Mouse (Mus musculus): ENCODE measurements around the gene Adgrv1.
"Not testable (repeated sequence)": the region's sequence is repeated elsewhere in the genome, so short reads cannot be mapped to it uniquely, and the experiment has no call there.

The Adgrv1 gene

DNA sequence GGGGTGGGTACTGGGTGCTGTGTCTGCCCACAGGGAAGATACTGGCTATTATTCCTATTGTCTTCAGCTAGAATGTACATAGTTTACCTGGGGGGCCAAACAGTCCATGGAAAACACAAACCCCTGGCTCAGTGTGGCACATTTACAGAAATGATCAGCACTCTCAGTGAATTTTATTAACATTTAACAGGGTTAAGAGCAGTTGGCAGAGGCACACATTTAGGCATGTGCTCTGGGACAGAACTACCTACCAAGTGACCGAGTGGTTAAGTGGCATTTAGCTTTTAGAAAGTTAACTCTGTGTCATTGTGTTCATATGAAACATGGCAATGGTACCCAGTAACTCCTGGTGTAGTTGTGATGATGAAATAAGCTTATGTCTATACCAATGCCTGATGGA, 304.8 kb downstream of the Adgrv1 start:
- no peak for DNase-seq

DNA sequence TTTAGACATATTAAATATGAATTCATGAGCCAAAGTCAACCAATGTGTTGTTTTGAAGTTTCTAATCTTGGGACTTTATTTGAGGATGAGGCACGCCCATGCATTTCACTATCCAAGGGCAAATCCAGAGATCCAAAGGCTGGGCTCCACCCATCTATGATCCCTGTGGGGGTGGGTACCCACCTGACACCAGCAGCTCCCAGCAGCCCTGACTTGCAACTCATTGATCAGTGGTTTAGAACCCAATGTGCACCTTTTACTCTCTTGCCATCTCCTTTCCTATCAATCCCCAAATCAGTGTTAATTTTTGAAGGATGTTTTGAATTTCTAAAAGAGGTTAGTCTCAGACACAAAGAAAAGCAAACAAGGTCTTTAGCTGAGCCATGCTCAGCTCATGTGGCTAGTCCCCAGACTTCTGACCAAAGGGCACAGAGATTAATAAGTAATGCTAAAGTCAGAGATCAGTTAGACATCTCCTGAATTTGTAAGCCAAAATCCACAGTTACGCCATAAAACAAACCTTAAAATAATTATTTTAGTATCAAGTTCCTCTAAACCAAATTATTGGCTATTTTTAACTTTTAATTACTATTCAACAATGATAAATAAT, 307.2 kb downstream of the Adgrv1 start:
- no peak for DNase-seq

DNA sequence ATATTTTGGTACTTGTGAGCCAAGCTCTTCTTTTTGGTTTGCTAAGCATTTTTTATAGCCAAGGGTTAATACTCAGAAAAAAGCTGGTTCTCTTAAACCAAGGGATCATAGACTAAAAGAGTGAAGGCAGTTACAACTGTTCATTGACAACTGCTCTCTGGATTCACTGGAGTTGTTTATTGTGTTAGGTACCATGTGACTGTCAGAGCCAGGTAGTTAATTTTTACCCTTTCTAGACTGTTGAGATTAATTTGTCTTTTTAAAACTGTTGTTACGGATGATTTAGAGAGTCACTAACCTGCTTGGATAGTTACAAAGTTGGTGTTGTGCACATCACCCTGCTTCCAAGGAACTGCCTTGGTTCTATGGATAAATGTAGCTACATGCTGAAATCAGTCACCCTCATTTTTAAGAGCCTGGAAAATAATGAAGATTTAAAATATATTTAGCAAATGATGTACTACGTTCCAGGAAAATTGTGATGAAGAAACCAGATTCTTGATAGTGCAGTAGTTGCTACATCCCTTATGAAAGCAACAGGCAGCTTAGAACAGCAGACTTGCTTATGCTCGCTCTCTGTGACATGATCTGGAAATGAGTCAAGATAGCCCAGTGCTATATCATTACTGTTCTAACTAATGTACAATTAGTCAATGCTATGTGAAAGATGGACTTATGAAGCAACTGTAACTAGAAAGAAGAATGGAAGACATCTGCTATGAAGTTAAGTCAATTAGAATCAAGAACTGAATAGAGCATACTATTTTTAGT, 309.2 kb downstream of the Adgrv1 start:
- DNase-seq: no peak

- DNase-seq: no peak
These were observed 316.4 kb downstream of the Adgrv1 start for GRCm38 (mm10) chr13:81316581-81316980.

GRCm38 (mm10) chr13:81314306-81315120, 318.4 kb downstream of the Adgrv1 start:
- DNase-seq: no peak

DNA sequence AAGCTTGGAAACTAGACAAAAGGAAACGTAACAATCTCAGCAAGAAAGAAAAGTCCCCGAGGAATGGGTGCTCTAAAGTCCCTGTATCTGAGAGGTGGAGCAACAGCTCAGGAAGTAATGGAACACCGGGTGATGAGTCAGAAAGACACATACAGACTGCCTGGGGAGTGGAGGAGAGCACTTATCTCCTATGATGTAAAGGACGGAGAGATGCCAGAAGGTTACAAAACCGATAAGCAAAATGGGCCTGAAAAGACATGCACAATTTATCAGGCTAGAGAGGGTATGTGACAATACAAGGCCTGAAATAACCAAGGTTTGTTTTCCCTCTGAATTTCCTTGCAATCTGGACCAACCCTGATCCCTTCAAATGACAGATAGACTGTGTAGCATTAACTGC, 320.8 kb downstream of the Adgrv1 start:
- DNase-seq: no peak

DNA sequence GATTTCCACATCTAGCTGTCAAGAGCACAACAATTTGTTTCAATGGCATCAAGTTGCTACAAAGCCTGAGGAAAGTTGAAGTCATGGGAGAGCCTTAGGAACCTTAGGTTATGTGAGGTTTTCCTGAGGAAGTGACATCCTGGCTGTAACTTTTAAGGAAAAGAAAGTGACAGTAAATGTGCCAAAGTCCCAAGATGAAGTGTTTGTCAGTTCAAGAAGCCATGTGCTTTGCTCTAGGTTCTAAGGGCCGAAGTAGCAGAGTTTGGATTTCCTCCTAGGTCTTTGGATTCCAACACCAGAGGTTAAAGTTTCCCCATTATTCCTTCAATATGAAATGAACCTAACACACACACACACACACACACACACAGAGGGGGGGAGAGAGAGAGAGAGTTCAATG, 332.1 kb downstream of the Adgrv1 start:
- DNase-seq: no peak

- DNase-seq: no peak
These were observed 338.8 kb downstream of the Adgrv1 start for GRCm38 (mm10) chr13:81294106-81294505.

DNA sequence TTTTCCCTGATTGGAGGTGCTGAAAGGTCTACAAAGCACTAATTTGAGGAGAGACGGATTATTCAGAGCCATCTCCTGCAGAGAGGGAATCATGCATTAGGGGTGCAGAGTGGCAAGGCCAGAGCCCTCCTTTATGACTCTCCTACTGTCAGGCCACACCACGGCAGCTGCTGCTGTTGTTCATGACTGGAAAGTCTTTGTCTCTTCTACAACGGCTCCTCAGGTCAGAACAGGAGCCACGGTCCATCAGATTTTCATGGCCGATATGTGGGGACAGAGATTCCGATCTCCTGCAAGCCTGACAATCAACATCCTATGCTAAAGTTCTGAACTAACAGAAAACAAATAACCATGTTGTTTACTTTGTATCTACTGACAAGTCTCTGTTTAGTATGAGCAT, 350.8 kb downstream of the Adgrv1 start:
- no peak for DNase-seq

GRCm38 (mm10) chr13:81280650-81281229, 352.2 kb downstream of the Adgrv1 start:
- DNase-seq: no peak

DNA sequence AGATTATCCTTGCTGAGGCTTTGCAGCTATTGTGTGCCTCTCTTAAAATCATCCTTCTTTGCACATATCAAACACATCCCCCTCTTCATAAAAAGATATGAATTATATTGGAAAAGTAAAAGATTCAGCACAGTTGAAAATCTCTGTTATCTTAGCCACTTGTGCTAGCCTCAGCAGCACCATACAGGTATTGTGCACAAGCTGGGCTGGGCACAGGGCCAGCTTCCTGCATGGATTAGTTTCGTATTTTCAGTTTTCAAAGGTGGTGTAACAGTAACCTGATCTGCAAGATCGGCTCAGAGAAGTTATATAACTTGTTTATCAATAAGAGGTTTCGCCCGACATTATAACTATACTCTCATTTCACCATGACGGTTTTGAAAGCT, 353.6 kb downstream of the Adgrv1 start:
- no peak for DNase-seq

DNA sequence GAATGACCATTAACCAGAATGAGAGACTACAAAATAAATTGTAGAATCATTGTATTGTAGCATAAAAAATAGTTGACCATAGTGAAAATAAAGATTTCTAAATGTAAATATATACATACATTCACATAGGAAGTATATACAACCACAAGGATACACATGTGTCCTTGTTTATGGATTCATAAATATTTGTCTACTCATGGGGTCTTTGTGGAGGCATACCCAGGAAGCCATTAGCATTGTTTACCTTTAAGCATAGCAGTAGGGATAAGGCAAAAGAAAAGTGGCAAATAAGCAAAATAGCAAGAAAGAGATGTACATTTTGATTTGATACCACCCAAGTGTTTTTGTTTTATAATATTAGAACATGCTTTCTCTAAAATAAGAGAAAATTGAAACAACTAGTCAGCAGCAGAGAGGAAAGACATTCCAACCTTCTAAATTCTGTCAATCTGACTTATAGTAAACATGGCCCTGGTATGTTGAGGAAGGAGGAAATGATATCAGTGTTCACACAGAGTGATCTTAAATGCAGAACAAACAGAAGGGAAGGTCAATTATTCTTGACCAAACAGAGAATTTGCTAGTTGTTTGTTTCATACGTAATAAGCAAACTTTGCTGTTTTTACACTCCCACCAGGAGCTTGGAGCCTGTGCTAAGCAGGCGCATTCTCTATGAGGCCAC, 354.1 kb downstream of the Adgrv1 start:
- DNase-seq: no peak

- DNase-seq: no peak
These were observed 359.1 kb downstream of the Adgrv1 start for GRCm38 (mm10) chr13:81273837-81274236.

DNA sequence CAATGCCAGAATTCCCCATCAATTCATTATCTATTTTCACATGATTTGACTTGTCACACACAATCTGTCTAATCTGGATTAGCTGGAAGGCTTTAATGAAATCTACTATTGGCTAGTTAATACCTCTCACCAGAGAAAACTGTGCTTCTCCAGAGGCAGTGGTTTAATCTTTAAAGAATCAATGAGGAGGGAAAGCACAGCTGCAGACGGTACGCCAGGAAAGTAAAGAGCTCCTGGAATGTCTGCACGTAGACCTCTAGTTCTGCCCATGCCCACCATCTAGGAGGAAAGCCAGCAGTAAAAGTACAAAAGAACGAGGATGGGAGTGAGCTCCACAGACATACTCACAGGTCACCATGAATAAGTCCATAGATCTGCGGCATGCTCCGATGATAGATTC, 362.6 kb downstream of the Adgrv1 start:
- no peak for DNase-seq

- no peak for DNase-seq
These were observed 363.9 kb downstream of the Adgrv1 start for GRCm38 (mm10) chr13:81269056-81269455.

GRCm38 (mm10) chr13:81267489-81267888, 365.5 kb downstream of the Adgrv1 start:
- DNase-seq: not testable (repeated sequence)

- DNase-seq: no peak
These were observed 368.5 kb downstream of the Adgrv1 start for GRCm38 (mm10) chr13:81264465-81264864.

DNA sequence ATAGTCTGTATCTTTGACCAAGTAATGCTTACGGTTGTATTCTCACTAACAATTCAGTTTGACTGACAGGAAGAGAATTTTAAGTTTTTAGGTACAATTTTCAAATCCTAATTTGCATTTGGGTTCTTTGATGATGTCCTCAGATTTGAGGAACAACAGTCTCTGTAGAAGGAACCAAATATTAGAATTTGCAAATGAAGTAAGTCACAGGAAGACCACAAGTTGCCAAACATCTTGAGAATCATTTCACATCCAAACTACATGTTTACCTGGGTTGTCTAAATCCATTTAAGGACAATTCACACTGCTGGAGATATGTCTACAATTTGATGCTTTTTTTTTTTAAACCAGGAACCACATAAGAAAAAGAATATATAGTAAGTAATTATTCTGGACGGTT, 391.8 kb downstream of the Adgrv1 start:
- no peak for DNase-seq

- DNase-seq: no peak
These were observed 393.1 kb downstream of the Adgrv1 start for GRCm38 (mm10) chr13:81239836-81240235.

DNA sequence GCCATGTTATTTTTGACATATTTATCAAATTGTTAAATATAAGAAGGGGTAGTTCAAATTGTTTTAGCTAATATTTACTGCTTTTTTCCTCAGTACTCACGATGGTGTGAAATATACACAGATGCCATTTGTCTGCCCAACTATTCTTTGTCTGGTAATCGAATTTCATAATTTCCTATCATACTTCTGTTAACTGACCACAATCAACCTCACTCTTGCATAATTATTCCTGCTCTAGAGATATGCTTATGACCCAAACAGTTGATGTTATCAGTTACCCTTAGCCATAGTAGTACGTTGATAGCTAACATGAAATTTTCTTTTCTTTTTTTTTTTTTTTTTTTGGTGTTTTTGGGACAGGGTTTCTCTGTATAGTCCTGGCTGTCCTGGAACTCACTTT, 393.5 kb downstream of the Adgrv1 start:
- DNase-seq: no peak

DNA sequence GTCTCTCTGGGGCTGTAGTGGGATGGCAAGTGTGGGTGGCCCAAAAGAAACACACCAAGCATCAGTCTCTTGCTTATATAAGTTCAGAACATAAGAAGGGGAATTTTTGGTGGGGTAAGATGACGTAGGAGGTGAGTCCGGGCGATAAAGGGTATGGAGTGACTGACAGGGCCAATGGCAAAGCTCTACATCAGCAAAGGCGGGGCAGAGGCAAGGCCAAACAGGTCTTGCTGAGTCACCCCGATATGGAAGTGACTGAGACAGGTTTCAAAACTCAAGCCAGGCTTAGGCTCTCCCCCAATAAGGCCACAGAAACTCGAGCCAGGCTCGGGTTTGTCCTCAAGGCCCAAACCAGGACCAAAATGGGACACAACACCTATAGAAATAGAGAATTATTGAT, 394.1 kb downstream of the Adgrv1 start:
- DNase-seq: no peak

GRCm38 (mm10) chr13:81237947-81238346, 395.0 kb downstream of the Adgrv1 start:
- DNase-seq: no peak

Measured in liver (tissue).